Mouse (Mus musculus) heart, adult 8-10 months (tissue): ENCODE results near the gene Foxc2. TPM values are rescaled to one million over a fixed set of nuclear protein-coding genes. Genes with fewer than 3 reads are reported as not detected.

Source experiments
- DNase-seq: peaks from one replicate; pipeline ENCODE4 v3.0.0; 2022; ENCODE audit warnings: low spot score
- microRNA-seq: library from miRNA; unstranded; fragments of <30 nt; microRNA quantifications from one replicate; pipeline ENCODE4 v1.2.0, GENCODE M21; 2022
- total RNA-seq, 4 experiments: library from RNA; stranded (reverse); gene quantifications; 2 replicates each; pipeline ENCODE4 v1.2.4; 2022

The Foxc2 gene
- total RNA-seq, 4 experiments from 2014 or later, result 1.4 to 2.2 (median 1.6) TPM

- no peak for DNase-seq
These were observed 32.7 kb downstream of the Foxc2 start for GRCm38 (mm10) chr8:121148573-121149083.

- DNase-seq, result peak; percentile 81
These were observed 36.4 kb downstream of the Foxc2 start for GRCm38 (mm10) chr8:121152394-121152793.

- DNase-seq, result no peak
These were observed 41.1 kb downstream of the Foxc2 start for GRCm38 (mm10) chr8:121156990-121157491.

GRCm38 (mm10) chr8:121158812-121159211, 42.8 kb downstream of the Foxc2 start:
- no peak for DNase-seq

GRCm38 (mm10) chr8:121161437-121161836, 45.5 kb downstream of the Foxc2 start:
- no peak for DNase-seq

- no peak for DNase-seq
These were observed 46.4 kb downstream of the Foxc2 start for GRCm38 (mm10) chr8:121162413-121162812.

GRCm38 (mm10) chr8:121162906-121163695, 47.1 kb downstream of the Foxc2 start:
- DNase-seq, result no peak

GRCm38 (mm10) chr8:121164017-121164469, 48.1 kb downstream of the Foxc2 start:
- DNase-seq, result no peak

GRCm38 (mm10) chr8:121168033-121168432, 52.1 kb downstream of the Foxc2 start:
- no peak for DNase-seq

Small RNA genes within 50 kb of the gene (microRNA-seq; reads per million reads assigned to microRNA genes)
- not detected for gene Gm27530

Other genes starting within 250 kb of the Foxc2 start
- gene Foxf1, start 31.8 kb upstream of the Foxc2 start, total RNA-seq, result under 1 TPM in 3 of 4 experiments, not detected in 1; 0.19 to 0.34 (median 0.33) TPM
- gene Mthfsd, start 7.8 kb upstream of the Foxc2 start, total RNA-seq, result 10 to 100 TPM; 15.3 to 17.1 (median 15.6) TPM
- under 1 TPM in 3 of 4 experiments, not detected in 1; 0.08 to 0.26 (median 0.09) TPM for gene Foxl1, start 11.8 kb downstream of the Foxc2 start, total RNA-seq